Comparison of ENCODE assay signal across 7 mouse cellular contexts in genomic region chr9:57759289-57759688, GRCm38 (mm10). TPM values are rescaled to one million over a fixed set of nuclear protein-coding genes. Genes with fewer than 3 reads are reported as not detected.
DNase-seq lines count a peak whose midpoint lies in the region; ATAC-seq and TF ChIP-seq lines count a peak whose summit lies in the region.

No protein-coding gene starts in this region.

- ATAC-seq in activated CD4-positive, CD25-positive, alpha-beta regulatory T cell, adult 4 months, result peak; percentile 42
- ATAC-seq in common myeloid progenitor, adult 5-6 weeks (replicated peaks; ENCODE audit: low read depth, poor library complexity, severe bottlenecking), result peak; percentile 52

- H3K4me3 ChIP-seq in E14TG2a.4 (replicated peaks; ENCODE audit: low read length), result peak overlapping the region; percentile 45

- H3K27me3 ChIP-seq in E14TG2a.4 (ENCODE audit: insufficient read depth, low read length), result peaks cover 8% of the 10 kb centered on the region; the same call in 1 of the 2 replicates

- TF ChIP-seq CTCF in E14TG2a.4 (conservative IDR thresholded peaks at IDR 0.05; ENCODE audit: low read length), result peak; percentile 84

- no peaks in the 10 kb centered on the region for H3K9me3 ChIP-seq in E14TG2a.4 (ENCODE audit: low read length)

- H3K36me3 ChIP-seq in E14TG2a.4 (ENCODE audit: insufficient read depth, low read length), result peaks cover 75% of the 10 kb centered on the region

- DNase-seq in heart, adult 8-10 months (ENCODE audit: low spot score), result peak; percentile 70
- DNase-seq in kidney, postnatal 14 days, result peak; percentile 87
- peak; percentile 81 to 88 for DNase-seq in lung, adult 18-20 months
- DNase-seq in right cerebral cortex, postnatal 25 days, result peak; percentile 56

- H3K4me1 ChIP-seq in E14TG2a.4 (replicated peaks; ENCODE audit: low read depth, low read length), result peaks cover 57% of the 10 kb centered on the region

RNA-seq across cellular contexts. Expression of gene Clk3, which starts 6.4 kb away (rescaled TPM):
- polyA plus RNA-seq in activated CD4-positive, CD25-positive, alpha-beta regulatory T cell, adult 4 months (2017; shearing (Covaris generic)), result 10 to 100 TPM; 70.7 to 77.8 TPM
- 38.1 and 40.5 TPM in 2 replicates for total RNA-seq in common myeloid progenitor, adult 5-6 weeks (2017)
- total RNA-seq in heart, adult 8-10 months (2022), result 10 to 100 TPM; 23.8 to 36.5 (median 29.3) TPM

RNA-seq across cellular contexts. Expression of gene Edc3, which starts 50.9 kb away (rescaled TPM):
- polyA plus RNA-seq in activated CD4-positive, CD25-positive, alpha-beta regulatory T cell, adult 4 months (2017; shearing (Covaris generic)), result 10 to 100 TPM; 23.1 to 26.5 TPM
- total RNA-seq in common myeloid progenitor, adult 5-6 weeks (2017), result 7.2 and 9.8 TPM in 2 replicates
- total RNA-seq in heart, adult 8-10 months (2022), result 1 to 10 TPM; 3.6 to 5.3 (median 4.5) TPM

Comparison
In these comparisons a context has a peak if more than half of its experiments do, and no peak if none do; other contexts are left out.
1. Peak in every context shown above with its lines: DNase-seq, ATAC-seq and H3K4me3 ChIP-seq.